Mouse (Mus musculus): Measurements from ENCODE around the gene Spx. TPM values are rescaled to one million over a fixed set of nuclear protein-coding genes. Genes with fewer than 3 reads are reported as not detected.

Spx gene
- polyA plus RNA-seq, 1 experiment from 2014 or later, result 1.2 TPM

DNA sequence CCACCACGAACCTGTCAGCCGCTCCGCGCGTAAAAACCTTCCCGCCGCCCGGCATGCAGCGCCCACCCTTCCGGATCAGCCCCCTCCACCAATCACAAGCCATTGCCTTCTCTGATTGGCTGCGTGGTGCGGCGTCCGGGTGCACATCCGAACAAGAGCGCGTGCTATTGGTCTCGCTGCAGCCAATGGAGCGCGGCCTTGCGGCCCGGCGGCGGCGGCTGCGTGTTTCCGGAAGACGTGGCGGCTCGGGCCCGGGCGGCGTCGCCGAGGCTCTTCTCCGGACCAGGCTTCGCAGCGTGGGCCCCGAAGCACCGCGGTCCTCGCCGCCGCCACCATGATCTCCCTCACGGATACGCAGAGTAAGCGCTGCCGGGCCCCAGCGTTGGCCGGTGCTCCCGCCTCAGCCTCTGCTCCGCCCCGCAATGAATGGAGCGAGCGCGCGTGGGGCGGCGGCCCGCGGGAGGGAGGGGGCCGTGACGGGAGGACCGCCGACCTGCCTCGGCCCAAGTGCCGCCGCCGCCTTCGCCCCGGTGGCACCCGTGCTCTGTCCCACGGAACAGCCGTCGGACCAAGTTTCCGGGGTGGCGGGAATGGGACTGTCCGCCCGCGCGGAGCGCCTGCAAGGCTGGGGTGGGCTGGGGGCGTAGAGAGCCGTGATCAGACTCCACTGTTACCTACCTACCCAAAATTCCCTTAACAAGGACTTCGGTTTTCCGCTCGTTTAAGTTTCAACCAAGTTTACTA, 26.1 kb upstream of the Spx start, which contains the start of the genes Recql and Golt1b:
Gene Recql, minus strand, starts transcription at position 77 of the 744 bp plus-strand sequence.
Gene Golt1b, plus strand, starts transcription at position 211 of the 744 bp plus-strand sequence.
- ATAC-seq (ENCODE audit: insufficient number of reproducible peaks, insufficient read depth, low FRiP score, low TSS enrichment, low read depth), result peak; percentile 100
- peak within 1 kb of the TSS; percentile 73 for H3K4me2 ChIP-seq
- H3K36me3 ChIP-seq, result no peaks in the 10 kb centered on the region
- peaks cover 20% of the 10 kb centered on the region for H3K4me1 ChIP-seq
- H3K27me3 ChIP-seq, result no peaks in the 10 kb centered on the region
- WGBS, result under 1% methylated on average over 78 of the region's 87 CpGs
- H3K27ac ChIP-seq, result peak within 1 kb of the TSS; percentile 28; the same call in 1 of the 2 replicates
- H3K4me3 ChIP-seq, result peak within 1 kb of the TSS; percentile 98
- no peaks in the 10 kb centered on the region for H3K9me3 ChIP-seq
- peak within 1 kb of the TSS; percentile 93 for H3K9ac ChIP-seq

DNA sequence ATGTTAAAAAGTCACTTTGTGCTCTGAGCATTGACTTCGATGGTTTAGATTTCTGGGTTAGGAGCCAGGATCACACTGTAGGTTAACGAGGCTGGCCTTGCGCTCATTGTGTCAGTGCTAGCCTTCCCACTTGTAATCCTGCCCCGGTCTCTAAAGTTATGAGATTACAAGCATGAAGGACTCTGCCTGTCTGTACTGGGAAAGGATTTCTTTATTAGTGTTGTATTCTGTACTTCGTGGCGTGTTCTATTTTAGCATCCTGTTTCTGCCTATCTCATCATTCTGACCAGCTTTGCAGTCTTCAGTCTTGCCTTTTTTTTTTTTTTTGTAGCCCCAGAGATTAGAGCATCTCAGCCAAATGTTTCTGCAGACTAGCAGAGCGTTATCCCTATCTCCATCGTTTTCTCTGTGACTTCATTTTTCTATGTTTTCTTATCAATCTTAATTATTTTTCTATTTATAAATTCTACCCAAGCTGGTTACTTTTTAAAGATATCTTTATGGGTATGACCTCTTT, 25.4 kb upstream of the Spx start:
- peak overlapping the region; percentile 98 for H3K4me3 ChIP-seq
- H3K27ac ChIP-seq, result no peak overlapping the region
- H3K36me3 ChIP-seq, result peaks cover under 1% of the 10 kb centered on the region
- peak overlapping the region; percentile 73 for H3K4me2 ChIP-seq
- H3K27me3 ChIP-seq, result no peaks in the 10 kb centered on the region
- H3K9me3 ChIP-seq, result no peaks in the 10 kb centered on the region
- no peak for ATAC-seq (ENCODE audit: insufficient number of reproducible peaks, insufficient read depth, low FRiP score, low TSS enrichment, low read depth)
- peak overlapping the region; percentile 93 for H3K9ac ChIP-seq
- 18% methylated on average over 8 of the region's 8 CpGs for WGBS
- peaks cover 20% of the 10 kb centered on the region for H3K4me1 ChIP-seq

DNA sequence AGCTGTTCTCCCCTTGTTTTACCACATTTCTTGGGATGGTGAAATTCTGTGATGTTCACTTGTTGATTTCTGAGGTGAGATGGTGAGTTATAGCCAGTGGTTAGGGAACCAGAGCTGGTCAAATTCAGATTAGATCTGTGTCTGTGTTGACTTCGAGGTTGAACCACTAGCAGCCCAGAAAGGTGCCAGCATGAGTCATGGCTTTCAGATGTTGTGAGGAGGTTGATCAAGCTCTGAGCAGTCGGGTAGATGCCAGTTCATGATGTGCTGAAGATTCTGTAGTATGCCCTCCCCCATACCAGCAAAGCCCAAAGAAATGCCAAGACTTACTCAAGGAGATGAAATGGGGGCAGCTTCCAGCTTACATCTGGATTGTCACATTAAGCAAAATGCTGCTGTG, 24.1 kb upstream of the Spx start:
- 80% methylated on average over 2 of the region's 2 CpGs for WGBS

GRCm38 (mm10) chr6:142392312-142392711, 20.9 kb upstream of the Spx start:
- Histone ChIP-seq H3K27me3 (no peaks in the 10 kb centered on the region), H3K36me3 (peaks cover 39% of the 10 kb centered on the region), H3K27ac (no peak overlapping the region), H3K4me3 (no peak overlapping the region), H3K4me1 (peaks cover 16% of the 10 kb centered on the region), H3K9me3 (no peaks in the 10 kb centered on the region), H3K9ac (no peak overlapping the region), H3K4me2 (no peak overlapping the region)
- ATAC-seq (ENCODE audit: insufficient number of reproducible peaks, insufficient read depth, low FRiP score, low TSS enrichment, low read depth), result no peak
- 92% methylated on average over 5 of the region's 5 CpGs for WGBS

More for the DNA sequence above, 24.1 kb upstream of the Spx start:
- Histone ChIP-seq H3K9me3 (no peaks in the 10 kb centered on the region), H3K4me2 (peak overlapping the region; percentile 73; the same call in 1 of the 2 replicates), H3K27ac (no peak overlapping the region), H3K36me3 (peaks cover 13% of the 10 kb centered on the region), H3K27me3 (no peaks in the 10 kb centered on the region), H3K4me1 (peaks cover 20% of the 10 kb centered on the region), H3K4me3 (0 out of 2 replicates have a peak overlapping the region, but pooled peaks have one; percentile 98), H3K9ac (no peak overlapping the region)
- ATAC-seq (ENCODE audit: insufficient number of reproducible peaks, insufficient read depth, low FRiP score, low TSS enrichment, low read depth), result no peak

- Histone ChIP-seq H3K36me3 (peaks cover 39% of the 10 kb centered on the region), H3K4me1 (no peaks in the 10 kb centered on the region), H3K27ac (no peak overlapping the region), H3K9ac (no peak overlapping the region), H3K9me3 (no peaks in the 10 kb centered on the region), H3K4me2 (no peak overlapping the region), H3K27me3 (no peaks in the 10 kb centered on the region), H3K4me3 (no peak overlapping the region)
- no peak for ATAC-seq (ENCODE audit: insufficient number of reproducible peaks, insufficient read depth, low FRiP score, low TSS enrichment, low read depth)
- WGBS, result 81% methylated on average over 5 of the region's 5 CpGs
Observed at GRCm38 (mm10) chr6:142394669-142395068, 18.6 kb upstream of the Spx start.

GRCm38 (mm10) chr6:142395756-142396155, 17.5 kb upstream of the Spx start:
- no peak overlapping the region for H3K4me3 ChIP-seq
- H3K9me3 ChIP-seq, result no peaks in the 10 kb centered on the region
- H3K36me3 ChIP-seq, result peaks cover 47% of the 10 kb centered on the region
- WGBS, result 90% methylated on average over 6 of the region's 6 CpGs
- no peak for ATAC-seq (ENCODE audit: insufficient number of reproducible peaks, insufficient read depth, low FRiP score, low TSS enrichment, low read depth)
- no peak overlapping the region for H3K4me2 ChIP-seq
- no peak overlapping the region for H3K9ac ChIP-seq
- no peak overlapping the region for H3K27ac ChIP-seq
- H3K4me1 ChIP-seq, result no peaks in the 10 kb centered on the region
- no peaks in the 10 kb centered on the region for H3K27me3 ChIP-seq

DNA sequence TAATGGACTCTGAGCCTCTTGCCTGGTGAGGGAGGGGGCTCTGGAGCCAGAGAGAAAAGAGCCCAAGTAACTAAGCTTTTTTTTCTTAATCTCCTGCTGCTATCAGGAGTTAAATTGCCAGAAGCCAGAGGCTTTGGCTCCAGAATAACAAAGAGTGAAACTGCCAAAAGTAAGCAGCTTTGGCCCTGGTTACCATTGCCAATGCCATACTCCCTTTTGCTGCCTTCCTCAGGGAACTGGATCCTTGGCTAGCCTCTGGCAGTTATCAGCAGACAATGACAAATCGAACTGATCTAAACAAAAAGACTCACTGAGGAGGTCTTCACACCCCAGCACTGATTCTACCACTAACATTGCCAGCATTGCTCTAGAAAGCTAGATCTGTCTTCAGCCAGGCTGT, 2.1 kb upstream of the Spx start:
- Histone ChIP-seq H3K4me3 (no peak overlapping the region), H3K9ac (no peak overlapping the region), H3K4me2 (no peak overlapping the region), H3K27me3 (peaks cover 35% of the 10 kb centered on the region), H3K4me1 (peaks cover 7% of the 10 kb centered on the region; the same call in 1 of the 2 replicates), H3K9me3 (no peaks in the 10 kb centered on the region), H3K27ac (no peak overlapping the region), H3K36me3 (no peaks in the 10 kb centered on the region)
- no peak for ATAC-seq (ENCODE audit: insufficient number of reproducible peaks, insufficient read depth, low FRiP score, low TSS enrichment, low read depth)
- 15% methylated on average over 1 of the region's 1 CpGs for WGBS

- H3K36me3 ChIP-seq, result no peaks in the 10 kb centered on the region
- no peak overlapping the region for H3K27ac ChIP-seq
- no peak for ATAC-seq (ENCODE audit: insufficient number of reproducible peaks, insufficient read depth, low FRiP score, low TSS enrichment, low read depth)
- H3K9me3 ChIP-seq, result no peaks in the 10 kb centered on the region
- H3K4me3 ChIP-seq, result peak overlapping the region; percentile 37; the same call in 1 of the 2 replicates
- peak overlapping the region; percentile 68 for H3K4me2 ChIP-seq
- peaks cover 7% of the 10 kb centered on the region; the same call in 1 of the 2 replicates for H3K4me1 ChIP-seq
- H3K9ac ChIP-seq, result no peak overlapping the region
- WGBS, result 14% methylated on average over 12 of the region's 12 CpGs
- peaks cover 37% of the 10 kb centered on the region for H3K27me3 ChIP-seq
Observed at GRCm38 (mm10) chr6:142413845-142414244, 604 bp downstream of the Spx start.

- H3K9me3 ChIP-seq, result no peaks in the 10 kb centered on the region
- no peak for ATAC-seq (ENCODE audit: insufficient number of reproducible peaks, insufficient read depth, low FRiP score, low TSS enrichment, low read depth)
- under 1% methylated on average over 23 of the region's 24 CpGs for WGBS
- H3K4me3 ChIP-seq, result peak overlapping the region; percentile 37
- peak overlapping the region; percentile 61 for H3K9ac ChIP-seq
- H3K4me2 ChIP-seq, result peak overlapping the region; percentile 68
- H3K36me3 ChIP-seq, result no peaks in the 10 kb centered on the region
- H3K4me1 ChIP-seq, result peaks cover 7% of the 10 kb centered on the region; the same call in 1 of the 2 replicates
- no peak overlapping the region for H3K27ac ChIP-seq
- H3K27me3 ChIP-seq, result peaks cover 37% of the 10 kb centered on the region
Observed at GRCm38 (mm10) chr6:142414597-142414996, 1.4 kb downstream of the Spx start.

DNA sequence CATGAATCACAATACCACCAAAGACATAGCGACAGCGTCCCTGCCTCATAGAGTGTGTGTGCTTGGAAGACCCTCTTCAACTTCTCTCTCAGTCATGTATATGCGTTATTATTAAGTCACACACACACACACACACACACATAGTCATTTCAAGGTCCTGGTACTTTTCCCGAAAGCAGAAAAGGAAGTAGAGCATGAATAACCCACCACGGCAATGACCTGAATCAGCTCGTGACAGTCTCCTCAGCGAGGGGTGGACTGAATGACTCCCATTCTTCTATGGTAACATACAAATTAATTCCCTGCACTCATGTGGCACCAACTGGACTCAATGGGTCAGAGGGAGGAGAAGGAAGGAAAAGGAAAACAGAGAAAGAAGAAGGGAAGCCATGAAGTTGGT, 11.7 kb downstream of the Spx start:
- no peak for ATAC-seq (ENCODE audit: insufficient number of reproducible peaks, insufficient read depth, low FRiP score, low TSS enrichment, low read depth)

GRCm38 (mm10) chr6:142429072-142429471, 15.8 kb downstream of the Spx start:
- no peaks in the 10 kb centered on the region for H3K27me3 ChIP-seq
- no peaks in the 10 kb centered on the region for H3K9me3 ChIP-seq
- H3K4me2 ChIP-seq, result no peak overlapping the region
- peaks cover 3% of the 10 kb centered on the region; the same call in 1 of the 2 replicates for H3K4me1 ChIP-seq
- no peak for ATAC-seq (ENCODE audit: insufficient number of reproducible peaks, insufficient read depth, low FRiP score, low TSS enrichment, low read depth)
- H3K4me3 ChIP-seq, result no peak overlapping the region
- no peak overlapping the region for H3K9ac ChIP-seq
- no peaks in the 10 kb centered on the region for H3K36me3 ChIP-seq
- H3K27ac ChIP-seq, result no peak overlapping the region

More for the DNA sequence above, 11.7 kb downstream of the Spx start:
- Histone ChIP-seq H3K4me1 (no peaks in the 10 kb centered on the region), H3K9me3 (no peaks in the 10 kb centered on the region), H3K9ac (no peak overlapping the region), H3K27me3 (no peaks in the 10 kb centered on the region), H3K4me3 (no peak overlapping the region), H3K4me2 (no peak overlapping the region), H3K36me3 (no peaks in the 10 kb centered on the region), H3K27ac (no peak overlapping the region)
- WGBS, result 73% methylated on average over 7 of the region's 7 CpGs

DNA sequence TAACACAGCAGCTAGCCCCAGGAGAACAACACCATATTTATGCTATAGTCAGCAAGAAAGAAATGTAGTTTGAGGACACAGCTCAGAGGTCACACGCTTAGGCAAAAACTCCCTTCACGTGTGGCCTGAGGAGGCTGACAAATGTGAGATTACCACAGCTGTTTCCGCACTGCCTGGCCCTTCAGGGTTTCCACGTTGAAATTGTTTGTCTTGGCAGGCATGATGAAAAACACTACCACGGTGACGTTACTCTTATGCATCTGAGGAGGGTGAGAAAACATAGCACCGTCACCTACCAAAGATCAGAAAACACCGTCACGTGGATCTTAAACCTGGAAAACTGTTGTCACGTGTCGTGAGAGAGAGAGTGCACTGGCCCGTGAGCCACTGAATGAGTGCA, 38.1 kb downstream of the Spx start:
- no peaks in the 10 kb centered on the region for H3K9me3 ChIP-seq
- H3K36me3 ChIP-seq, result no peaks in the 10 kb centered on the region
- WGBS, result 69% methylated on average over 12 of the region's 12 CpGs
- no peaks in the 10 kb centered on the region for H3K27me3 ChIP-seq
- no peak overlapping the region for H3K4me3 ChIP-seq
- H3K4me2 ChIP-seq, result no peak overlapping the region
- no peak overlapping the region for H3K27ac ChIP-seq
- ATAC-seq (ENCODE audit: insufficient number of reproducible peaks, insufficient read depth, low FRiP score, low TSS enrichment, low read depth), result no peak
- no peaks in the 10 kb centered on the region for H3K4me1 ChIP-seq
- H3K9ac ChIP-seq, result no peak overlapping the region
